Mouse (Mus musculus): Measurements from ENCODE around the gene Ccdc63.

DNA sequence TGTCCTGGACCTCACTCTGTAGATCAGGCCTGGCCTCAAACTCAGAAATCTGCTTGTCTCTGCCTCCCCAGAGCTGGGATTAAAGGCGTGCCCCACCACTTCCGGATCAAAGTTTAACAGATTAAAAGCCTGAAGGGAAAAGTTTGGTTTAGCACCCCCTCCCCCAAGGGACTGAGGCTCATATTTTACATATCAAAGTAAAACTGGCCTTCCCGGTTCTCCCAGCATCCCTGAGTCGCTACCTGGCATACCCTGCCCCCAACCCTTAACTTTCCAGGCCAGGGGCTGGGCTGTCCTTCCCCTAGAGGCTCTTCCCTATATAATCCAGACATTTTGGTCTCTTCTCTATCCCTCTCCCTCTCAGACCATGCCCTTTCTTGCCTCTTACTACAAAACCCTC lies 8.6 kb upstream of the Ccdc63 start:
- TF ChIP-seq CTCF (IDR thresholded peaks at IDR 0.05; ENCODE audit: control insufficient read depth, insufficient read depth, insufficient read length) (no peak), MYOD1 (IDR thresholded peaks at IDR 0.05; ENCODE audit: control insufficient read depth, insufficient read length, low read depth) (no peak), MAX (IDR thresholded peaks at IDR 0.05) (no peak), FOSL1 (IDR thresholded peaks at IDR 0.05; ENCODE audit: insufficient read depth, low read length, poor library complexity, severe bottlenecking) (no peak), CEBPB (IDR thresholded peaks at IDR 0.05; ENCODE audit: low read depth) (no peak), MYOG (IDR thresholded peaks at IDR 0.05; ENCODE audit: control insufficient read depth, extremely low read depth, insufficient read length) (no peak), USF1 (IDR thresholded peaks at IDR 0.05; ENCODE audit: low read depth) (no peak)
